Mouse (Mus musculus) olfactory bulb, adult 2 months (tissue): ENCODE results near the gene Sh2b3.

ENCODE experiments used
- CTCF ChIP-seq: fragments of 200-500 bp; IDR thresholded peaks from 2 replicates; pipeline ENCODE4 v1.5.1; 2012; ENCODE audit warnings: low read depth, mild to moderate bottlenecking, low read length, moderate library complexity; ENCODE audit not compliant: insufficient read depth
- POLR2A ChIP-seq: fragments of 200-500 bp; IDR thresholded peaks from 2 replicates; pipeline ENCODE4 v1.6.1; 2012; ENCODE audit warnings: mild to moderate bottlenecking, low read depth, low read length, moderate library complexity; ENCODE audit not compliant: insufficient read depth

DNA sequence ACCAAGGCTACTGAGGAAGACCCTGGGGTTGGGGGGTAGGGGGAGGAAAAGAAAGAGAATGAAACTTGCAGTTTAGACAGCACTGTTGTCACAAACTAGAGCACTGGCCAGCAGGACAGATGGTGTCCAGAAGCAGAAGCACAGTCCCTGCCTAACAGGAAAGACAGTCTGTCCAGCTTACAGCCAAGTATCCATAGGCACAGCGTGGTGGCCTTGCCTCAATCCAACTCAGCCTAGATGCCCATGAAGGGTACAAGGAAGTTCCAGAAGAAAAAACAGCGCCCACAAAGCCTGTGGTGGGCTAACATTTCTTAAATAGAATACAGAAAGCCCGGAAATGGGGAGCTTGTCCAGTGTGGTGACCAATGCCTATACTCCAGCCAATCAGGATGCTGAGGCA is 11.8 kb downstream of the Sh2b3 start:
- TF ChIP-seq POLR2A (no peak), CTCF (no peak)
